Mouse (Mus musculus) liver, embryonic 14.5 days (tissue): Measurements from ENCODE around the gene Cit. TPM values are rescaled to one million over a fixed set of nuclear protein-coding genes. Genes with fewer than 3 reads are reported as not detected.

Experiments
- ATAC-seq: fragments of 200-750 bp; cut with Nextera tagmentation; 2 replicates; pipeline ENCODE4 v1.8.0; 2017; ENCODE audit warnings: moderate number of reproducible peaks, mild to moderate bottlenecking, moderate library complexity; ENCODE audit not compliant: insufficient read depth
- DNase-seq, 3 experiments: peaks; one replicate each; pipeline ENCODE4 v3.0.0-alpha.2; 2012 to 2013; ENCODE audit warnings: low read depth in 3 of 3, low spot score in 3 of 3
- H3K27ac ChIP-seq: fragments of 300-500 bp; sonication (generic); 2 replicates; pipeline ENCODE4 v1.5.1; 2014; ENCODE audit warnings: moderate library complexity, mild to moderate bottlenecking, control low read depth, inconsistent platforms
- H3K27me3 ChIP-seq: fragments of 300-500 bp; sonication (generic); 2 replicates; pipeline ENCODE4 v1.6.1; 2014; ENCODE audit warnings: mild to moderate bottlenecking, low read length, moderate library complexity; ENCODE audit not compliant: control insufficient read depth, insufficient read depth
- H3K36me3 ChIP-seq: fragments of 300-500 bp; sonication (generic); replicated peaks from 2 replicates; pipeline ENCODE4 v1.6.1; 2014; ENCODE audit warnings: low read depth; ENCODE audit not compliant: control insufficient read depth, insufficient read depth
- H3K4me1 ChIP-seq, 2 experiments: fragments of 200-500 bp in 1 of 2; fragments of 300-500 bp in 1 of 2; sonication (generic) in 1 of 2; replicated peaks; 2 replicates each; pipeline ENCODE4 v1.6.1; 2012 to 2014; ENCODE audit warnings: antibody characterized with exemption in 1 of 2, inconsistent platforms in 1 of 2, low read length in 1 of 2; ENCODE audit not compliant: control insufficient read depth in 2 of 2, insufficient read depth in 2 of 2
- H3K4me2 ChIP-seq: fragments of 300-500 bp; sonication (generic); 2 replicates; pipeline ENCODE4 v1.6.1; 2014; ENCODE audit warnings: low read depth, mild to moderate bottlenecking, control low read depth, moderate library complexity
- H3K4me3 ChIP-seq, 2 experiments: fragments of 200-500 bp in 1 of 2; fragments of 300-500 bp in 1 of 2; sonication (generic) in 1 of 2; 2 replicates each; pipeline ENCODE4 v1.5.1; 2012 to 2014; ENCODE audit warnings: low read depth in 2 of 2, low read length in 2 of 2, mild to moderate bottlenecking in 2 of 2, control low read depth in 1 of 2, inconsistent platforms in 1 of 2, moderate library complexity in 1 of 2; ENCODE audit not compliant: insufficient read depth in 1 of 2
- H3K9ac ChIP-seq: fragments of 300-500 bp; sonication (generic); replicated peaks from 2 replicates; pipeline ENCODE4 v1.6.1; 2014; ENCODE audit warnings: mild to moderate bottlenecking, control low read depth, moderate library complexity
- H3K9me3 ChIP-seq: fragments of 300-500 bp; sonication (generic); 2 replicates; pipeline ENCODE4 v1.6.1; 2016; ENCODE audit warnings: low read length, mixed read lengths; ENCODE audit not compliant: control insufficient read depth
- CTCF ChIP-seq: IDR thresholded peaks from 2 replicates; pipeline ENCODE4 v1.5.1; 2016; ENCODE audit warnings: antibody characterized with exemption, low read depth, control low read depth
- EP300 ChIP-seq: IDR thresholded peaks from 2 replicates; pipeline ENCODE4 v1.6.1; 2016; ENCODE audit warnings: antibody characterized with exemption, low read depth
- WGBS: fragments of 180-500 bp; shearing (Covaris S2); extraction: QIAGEN DNeasy Blood & Tissue Kit; methylation state at CpG from one replicate; pipeline ENCODE4 v1.1.7; 2014; ENCODE audit not compliant: insufficient replicate concordance; 5-methylcytosine and 5-hydroxymethylcytosine counted together
- polyA plus RNA-seq, 2 experiments: library from polyadenylated mRNA; depleted of rRNA in 1 of 2; stranded (reverse) in 1 of 2; unstranded in 1 of 2; fragments of >200 nt; fragmentation: Nextera tagmentation in 1 of 2; extraction: Ambion mirVana in 1 of 2; gene quantifications; 2 replicates each; pipeline versions ENCODE4 v1.2.1 to v1.2.3; 2012 to 2014

Cit gene
- polyA plus RNA-seq, 2 experiments, result 21.1 to 24.5 TPM

- Histone ChIP-seq H3K4me1 (peaks cover 14 to 16% of the 10 kb centered on the region in 2 experiments), H3K4me3 (no peak overlapping the region), H3K36me3 (peaks cover 93% of the 10 kb centered on the region), H3K9me3 (peaks cover 12% of the 10 kb centered on the region), H3K27me3 (no peaks in the 10 kb centered on the region), H3K27ac (no peak overlapping the region), H3K9ac (no peak overlapping the region), H3K4me2 (no peak overlapping the region)
- 94% methylated on average over 14 of the region's 14 CpGs for WGBS
- DNase-seq (no peak), ATAC-seq (no peak)
- TF ChIP-seq EP300 (no peak), CTCF (no peak)
Observed at GRCm38 (mm10) chr5:115955131-115955530, 110.1 kb downstream of the Cit start.

GRCm38 (mm10) chr5:115956048-115956447 is 111.0 kb downstream of the Cit start:
- H3K4me2 ChIP-seq, result no peak overlapping the region

GRCm38 (mm10) chr5:115957177-115957576 is 112.1 kb downstream of the Cit start:
- Histone ChIP-seq H3K9ac (no peak overlapping the region), H3K27ac (no peak overlapping the region), H3K4me1 (peaks cover 14 to 16% of the 10 kb centered on the region in 2 experiments), H3K4me3 (no peak overlapping the region), H3K27me3 (no peaks in the 10 kb centered on the region), H3K9me3 (peaks cover 12% of the 10 kb centered on the region), H3K4me2 (no peak overlapping the region), H3K36me3 (peaks cover 92% of the 10 kb centered on the region)
- DNase-seq (no peak), ATAC-seq (no peak)
- 92% methylated on average over 6 of the region's 6 CpGs for WGBS
- TF ChIP-seq EP300, result no peak
- peak; percentile 41 for TF ChIP-seq CTCF

More at GRCm38 (mm10) chr5:115956048-115956447, 111.0 kb downstream of the Cit start:
- H3K27ac ChIP-seq, result no peak overlapping the region
- no peak overlapping the region for H3K4me3 ChIP-seq
- H3K4me1 ChIP-seq, result peaks cover 14 to 16% of the 10 kb centered on the region in 2 experiments
- no peaks in the 10 kb centered on the region for H3K27me3 ChIP-seq
- H3K9ac ChIP-seq, result no peak overlapping the region
- TF ChIP-seq CTCF (0 out of 2 replicates have a peak, but pooled peaks have one; percentile 15), EP300 (no peak)
- ATAC-seq (no peak), DNase-seq (no peak)
- peaks cover 92% of the 10 kb centered on the region for H3K36me3 ChIP-seq
- WGBS, result 93% methylated on average over 14 of the region's 14 CpGs
- peaks cover 12% of the 10 kb centered on the region for H3K9me3 ChIP-seq

GRCm38 (mm10) chr5:115958344-115958743 is 113.3 kb downstream of the Cit start:
- H3K27me3 ChIP-seq, result no peaks in the 10 kb centered on the region
- peak; percentile 44 to 58 (median 55) for DNase-seq
- H3K9ac ChIP-seq, result 0 out of 2 replicates have a peak overlapping the region, but pooled peaks have one; percentile 11
- TF ChIP-seq EP300 (peak; percentile 55; the same call in 1 of the 2 replicates), CTCF (no peak)
- peaks cover 14 to 16% of the 10 kb centered on the region in 2 experiments for H3K4me1 ChIP-seq
- peaks cover 10% of the 10 kb centered on the region for H3K9me3 ChIP-seq
- peak overlapping the region in 1 of 2 experiments; percentile 5; a peak in 1 of 4 replicates for H3K4me3 ChIP-seq
- H3K36me3 ChIP-seq, result peaks cover 90% of the 10 kb centered on the region
- 22% methylated on average over 1 of the region's 1 CpGs for WGBS
- ATAC-seq, result peak; percentile 90
- peak overlapping the region; percentile 47 for H3K4me2 ChIP-seq
- peak overlapping the region; percentile 35 for H3K27ac ChIP-seq

- Histone ChIP-seq H3K9me3 (peaks cover 10% of the 10 kb centered on the region), H3K4me3 (peak overlapping the region in 1 of 2 experiments; percentile 5; a peak in 1 of 4 replicates), H3K4me2 (peak overlapping the region; percentile 47), H3K4me1 (peaks cover 14 to 16% of the 10 kb centered on the region in 2 experiments), H3K9ac (no peak overlapping the region; the same call in 1 of the 2 replicates), H3K27me3 (no peaks in the 10 kb centered on the region), H3K27ac (peak overlapping the region; percentile 35), H3K36me3 (peaks cover 90% of the 10 kb centered on the region)
- DNase-seq (no peak), ATAC-seq (peak; percentile 58; the same call in 1 of the 2 replicates)
- no peak for TF ChIP-seq EP300
- TF ChIP-seq CTCF, result no peak
- WGBS, result 75% methylated on average over 11 of the region's 11 CpGs
Observed at GRCm38 (mm10) chr5:115958814-115959213, 113.7 kb downstream of the Cit start.
